Mouse (Mus musculus) NIH3T3 (cell line): ENCODE results near the gene Nudc.
A peak's percentile ranks its signal among the peaks of the same experiment; 100 is the strongest.

ENCODE experiments used
- DNase-seq: peaks from one replicate; pipeline ENCODE4 v3.0.0-alpha.2; 2012; ENCODE audit warnings: low read depth

Gene Nudc

GRCm38 (mm10) chr4:133545272-133546231 is at the start of gene Nudc:
TSS of gene Nudc (minus strand) at chr4:133545996.
- peak; percentile 96 for DNase-seq

GRCm38 (mm10) chr4:133595538-133595937 is 49.7 kb upstream of the Nudc start:
- DNase-seq, result no peak

GRCm38 (mm10) chr4:133592570-133592969 is 46.8 kb upstream of the Nudc start:
- peak; percentile 66 for DNase-seq

DNA sequence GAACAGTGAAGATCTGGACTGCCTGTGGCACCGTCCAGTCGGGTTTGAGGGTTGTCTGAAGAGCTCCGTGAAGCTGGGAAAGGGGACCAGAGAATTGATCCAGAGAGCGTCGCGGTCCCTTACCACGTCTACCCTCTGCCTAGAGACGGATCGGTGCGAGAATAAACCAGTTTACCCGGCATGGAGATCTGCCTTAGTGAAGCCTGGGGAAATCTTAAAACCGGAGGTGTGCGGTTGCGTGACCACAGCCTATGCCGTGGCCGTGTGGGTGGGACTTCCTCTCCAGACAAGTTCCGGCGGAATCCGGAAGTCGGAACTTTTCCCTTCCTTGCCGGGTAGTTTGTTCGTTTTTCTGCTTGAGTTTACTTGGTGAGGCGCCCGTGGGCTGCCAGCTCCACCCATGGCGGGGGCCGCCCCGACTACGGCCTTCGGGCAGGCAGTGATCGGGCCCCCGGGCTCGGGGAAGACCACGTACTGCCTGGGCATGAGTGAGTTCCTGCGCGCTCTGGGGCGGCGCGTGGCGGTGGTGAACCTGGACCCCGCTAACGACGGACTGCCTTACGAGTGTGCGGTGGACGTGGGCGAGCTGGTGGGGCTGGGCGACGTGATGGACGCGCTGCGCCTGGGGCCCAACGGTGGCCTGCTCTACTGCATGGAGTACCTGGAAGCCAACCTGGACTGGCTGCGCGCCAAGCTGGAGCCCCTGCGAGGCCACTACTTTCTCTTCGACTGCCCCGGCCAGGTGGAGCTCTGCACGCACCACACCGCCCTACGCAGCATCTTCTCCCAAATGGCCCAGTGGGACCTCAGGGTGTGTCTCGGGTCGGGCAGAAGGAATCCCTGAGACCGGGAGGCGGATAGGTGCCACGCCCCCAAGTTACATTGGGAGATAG is 38.5 kb upstream of the Nudc start, which contains the start of gene Gpn2:
TSS of gene Gpn2 (plus strand) at position 304 of the 893 bp plus-strand sequence.
- peak; percentile 87 for DNase-seq

DNA sequence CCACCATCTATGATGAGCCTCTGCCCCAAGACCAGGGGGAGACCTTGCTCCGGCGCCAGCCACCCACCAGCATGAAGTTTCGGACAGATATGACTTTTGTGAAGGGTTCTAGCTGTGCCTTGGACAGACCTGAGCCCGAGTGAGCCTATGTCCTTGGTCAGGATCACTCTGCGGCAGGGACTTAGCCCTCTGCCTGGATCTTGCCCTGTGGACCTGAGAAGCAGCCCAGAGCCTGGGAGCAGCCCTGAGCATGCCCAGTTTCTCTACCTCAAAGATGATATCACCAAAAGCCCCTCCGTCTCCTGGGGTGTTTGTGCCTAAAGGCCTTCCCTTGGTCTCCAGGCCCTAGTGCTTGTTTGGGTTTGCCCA is 37.9 kb upstream of the Nudc start:
- no peak for DNase-seq

DNA sequence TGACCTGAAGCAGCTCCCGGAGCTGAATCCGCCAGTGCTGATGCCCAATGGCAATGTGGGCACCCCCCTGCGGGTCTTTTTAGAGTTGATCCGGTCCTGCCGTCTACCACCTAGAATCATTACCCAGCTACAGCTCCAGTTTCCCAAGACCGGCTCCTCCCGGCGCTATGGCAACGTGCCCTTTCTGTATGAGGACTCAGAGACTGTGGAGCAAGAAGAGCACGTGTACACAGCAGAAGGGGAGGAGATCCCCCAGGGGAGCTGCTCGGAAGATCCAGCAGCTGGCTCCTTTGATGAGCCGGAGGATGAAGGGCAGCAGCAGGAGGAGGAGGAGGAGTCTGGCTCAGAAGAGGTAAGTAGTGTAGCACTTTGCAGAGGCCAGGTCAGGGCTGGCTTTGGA is 32.2 kb upstream of the Nudc start:
- no peak for DNase-seq

DNA sequence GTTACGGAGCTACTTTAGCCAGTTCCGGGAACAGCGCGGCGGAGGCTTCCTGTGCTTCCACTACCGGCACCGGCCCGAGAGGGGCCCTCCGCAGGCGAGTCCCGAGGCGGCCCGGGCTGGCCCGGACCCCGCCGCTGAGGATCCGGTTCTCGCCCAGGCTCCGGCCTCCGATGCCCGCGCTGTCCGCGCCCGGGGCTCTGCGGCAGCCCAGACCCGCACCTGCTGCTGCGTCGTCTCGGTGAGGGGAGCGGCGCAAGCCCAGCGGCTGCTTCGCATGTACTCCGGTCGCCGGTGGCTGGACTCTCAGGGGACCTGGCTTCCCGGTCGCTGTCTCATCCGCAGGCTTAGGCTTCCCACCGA is 29.0 kb upstream of the Nudc start:
- no peak for DNase-seq

GRCm38 (mm10) chr4:133574070-133574842 is 28.5 kb upstream of the Nudc start, which contains the start of gene Gpatch3:
TSS of gene Gpatch3 (plus strand) at chr4:133574745.
- peak; percentile 93 for DNase-seq

- peak; percentile 74 for DNase-seq
Observed at GRCm38 (mm10) chr4:133570066-133570466, 24.3 kb upstream of the Nudc start.

DNA sequence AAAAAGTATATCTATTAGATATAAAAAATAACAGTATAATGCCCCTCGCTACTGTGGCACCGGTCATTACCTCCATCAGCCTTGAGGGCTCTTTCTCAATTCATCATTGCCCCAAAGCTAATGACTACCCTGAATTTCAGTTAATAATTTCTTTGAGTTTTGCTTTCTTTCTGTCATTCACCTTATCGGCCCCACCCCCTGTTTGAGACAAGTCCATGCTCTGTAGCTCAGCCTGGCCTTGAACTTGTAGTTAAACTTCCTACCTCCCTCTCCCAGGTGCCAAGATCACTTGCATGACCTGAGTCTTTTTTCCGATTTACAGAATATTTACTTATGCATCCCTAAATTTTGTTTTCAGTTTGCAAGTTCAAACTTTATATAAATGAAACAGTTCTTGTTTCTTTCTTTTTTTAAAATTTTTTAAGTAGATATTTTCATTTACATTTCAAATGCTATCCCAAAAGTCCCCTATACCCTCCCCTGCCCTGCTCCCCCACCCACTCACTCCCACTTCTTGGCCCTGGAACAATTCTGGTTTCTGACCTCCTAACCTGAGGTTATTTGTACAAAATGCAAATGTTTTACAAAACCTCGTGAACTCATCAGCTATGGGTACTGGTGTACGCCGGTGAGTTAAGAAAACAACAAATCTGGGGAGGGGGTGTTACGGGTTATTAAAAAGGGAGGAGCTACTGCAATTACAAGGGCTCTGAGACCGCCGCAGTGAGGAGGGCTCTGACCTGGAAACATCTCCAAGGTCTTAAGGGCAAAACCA is 23.7 kb upstream of the Nudc start:
- DNase-seq, result no peak

DNA sequence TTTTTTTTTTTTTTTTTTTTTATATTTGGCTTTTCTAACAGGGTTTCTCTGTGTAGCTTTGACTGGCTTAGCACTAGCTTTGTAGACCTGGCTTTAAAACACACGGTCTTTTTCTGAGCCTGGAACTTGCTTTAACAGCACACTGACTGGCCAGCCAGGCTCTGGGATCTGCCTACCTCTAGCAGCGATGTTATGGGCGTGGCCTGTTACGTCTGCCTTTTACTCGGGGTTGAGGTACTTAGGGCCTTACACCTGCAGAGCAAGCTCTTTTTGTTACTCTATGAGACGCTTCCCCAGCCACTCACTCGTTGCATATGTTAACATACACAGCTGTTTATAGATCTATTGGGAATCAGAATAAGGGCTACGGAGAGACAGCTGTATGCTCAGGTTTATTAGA is 21.5 kb upstream of the Nudc start:
- DNase-seq, result no peak

DNA sequence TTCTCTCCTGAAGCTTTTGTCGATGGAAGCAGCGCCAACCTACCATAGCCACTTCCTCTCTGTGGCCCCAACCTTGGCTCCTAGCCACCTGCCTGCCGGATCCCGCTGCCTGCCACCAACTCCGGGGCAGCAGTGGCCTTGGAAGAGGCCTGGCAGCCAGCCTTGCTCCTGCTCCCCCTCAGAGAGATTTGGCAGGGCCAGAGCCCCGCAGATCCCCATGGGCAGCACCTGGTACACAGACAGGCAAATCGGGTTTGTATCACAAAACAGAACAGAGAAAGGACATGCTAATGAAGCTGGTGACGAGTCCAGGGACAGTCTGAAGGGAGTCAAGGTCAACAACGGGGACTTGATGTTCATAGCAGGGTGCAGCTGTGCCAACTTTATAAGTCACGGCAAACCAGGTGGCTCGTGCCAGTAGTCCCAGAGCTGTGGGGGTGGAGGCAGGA is 17.4 kb upstream of the Nudc start:
- DNase-seq, result no peak

- no peak for DNase-seq
Observed at GRCm38 (mm10) chr4:133561622-133562021, 15.8 kb upstream of the Nudc start.

GRCm38 (mm10) chr4:133559846-133560245 is 14.1 kb upstream of the Nudc start:
- DNase-seq, result no peak

- DNase-seq, result no peak
Observed at GRCm38 (mm10) chr4:133557041-133557717, 11.4 kb upstream of the Nudc start.

GRCm38 (mm10) chr4:133553448-133554330 is 7.9 kb upstream of the Nudc start:
- DNase-seq, result no peak

DNA sequence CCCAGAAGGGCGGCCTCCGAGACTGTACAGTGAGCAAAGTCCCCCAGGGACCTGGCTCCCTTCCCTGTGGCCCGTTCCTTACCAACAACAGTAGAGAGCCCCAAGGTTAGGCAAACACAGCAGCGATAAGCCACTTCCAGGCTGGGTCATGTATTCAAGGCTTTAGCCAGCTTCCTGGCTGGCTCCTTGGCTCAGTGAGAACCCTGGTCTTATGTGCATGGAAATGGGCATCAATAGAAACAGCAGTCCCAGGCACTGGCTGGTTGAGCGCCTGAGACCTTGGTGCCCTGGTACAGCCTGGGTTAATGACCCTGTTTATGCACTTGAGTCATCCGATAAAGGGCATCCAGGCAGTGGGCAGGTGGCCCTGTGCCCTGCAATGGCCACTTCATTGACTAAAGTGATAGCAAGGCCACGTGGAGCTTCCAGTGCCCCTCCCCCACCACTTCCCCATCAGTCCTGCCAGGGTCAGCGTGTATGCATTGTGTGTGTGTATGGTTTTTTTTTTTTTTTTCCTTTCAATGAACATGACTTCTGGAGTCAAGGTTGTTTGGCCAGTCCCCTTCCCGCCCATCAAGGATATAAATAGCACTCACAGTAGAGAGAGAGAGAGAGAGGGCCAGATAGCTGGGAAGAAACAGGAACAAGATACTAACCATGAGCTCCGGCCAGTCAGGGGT is 7.1 kb upstream of the Nudc start, which contains the start of gene Nr0b2:
TSS of gene Nr0b2 (plus strand) at position 609 of the 680 bp plus-strand sequence.
- DNase-seq, result no peak

- DNase-seq, result no peak
Observed at GRCm38 (mm10) chr4:133552029-133552428, 6.2 kb upstream of the Nudc start.

DNA sequence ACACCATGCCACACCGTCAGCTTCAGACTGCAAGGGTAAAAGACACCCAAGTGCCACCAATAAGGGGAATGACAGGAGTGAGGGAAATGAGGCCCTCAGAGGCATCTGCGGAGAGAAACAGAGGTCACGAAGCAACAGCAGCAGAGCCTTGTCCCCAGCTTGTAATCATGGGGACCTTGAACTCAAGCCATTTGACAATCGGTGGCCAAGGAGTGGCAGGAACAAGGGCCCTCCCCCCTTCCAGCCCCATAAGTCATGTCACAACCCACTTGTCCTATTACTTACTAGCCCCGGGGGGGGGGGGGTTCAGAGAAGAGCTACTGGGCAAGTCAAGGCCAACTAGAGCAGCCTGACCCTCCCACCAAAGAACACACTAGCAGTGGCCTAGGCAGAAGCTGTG is 9.1 kb downstream of the Nudc start:
- no peak for DNase-seq
